Mouse (Mus musculus) stomach, postnatal 0 days (tissue): ENCODE results near the gene Atxn7l1.

ENCODE experiments used
- CTCF ChIP-seq: IDR thresholded peaks from 2 replicates; pipeline ENCODE4 v1.5.1; 2016; ENCODE audit warnings: antibody characterized with exemption, low read depth, mild to moderate bottlenecking, moderate library complexity
- EP300 ChIP-seq: optimal IDR thresholded peaks from 2 replicates; pipeline ENCODE3; 2016; ENCODE audit warnings: antibody characterized with exemption

DNA sequence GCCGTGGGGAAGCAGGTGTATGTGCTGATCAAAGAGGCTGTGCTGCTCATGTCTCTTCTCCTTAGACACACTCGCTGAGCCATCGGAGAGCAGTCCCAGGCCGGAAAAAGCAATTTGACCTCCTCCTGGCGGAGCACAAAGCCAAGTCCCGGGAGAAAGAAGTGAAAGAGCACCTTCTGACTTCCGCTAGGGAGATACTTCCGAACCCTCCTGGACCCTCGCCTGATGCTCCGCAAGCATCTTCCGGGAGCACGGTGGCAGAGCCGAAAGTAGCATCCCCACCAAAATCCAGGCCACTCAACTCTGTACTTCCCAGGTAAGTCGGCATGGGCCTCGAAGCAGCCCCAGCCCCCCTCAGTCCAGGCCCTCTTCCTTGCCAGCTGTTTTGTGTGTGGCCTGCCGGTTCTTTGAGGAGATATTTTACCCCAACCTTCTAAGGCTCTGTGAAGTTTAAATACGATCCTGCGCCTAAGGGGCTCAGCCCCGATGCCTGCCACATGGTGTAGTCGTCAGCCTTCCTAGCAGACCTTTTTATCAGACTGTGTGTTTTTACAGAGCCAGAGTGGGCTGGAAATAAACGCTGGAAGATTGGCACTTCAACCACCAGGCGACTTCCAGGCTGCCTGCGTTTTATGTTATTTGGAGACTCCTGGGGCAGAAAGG lies 198.4 kb downstream of the Atxn7l1 start:
- no peak for TF ChIP-seq CTCF
- TF ChIP-seq EP300 = no peak
